Mouse (Mus musculus) naive thymus-derived CD4-positive, alpha-beta T cell, adult 2 months (primary cell): ENCODE measurements around the gene Ptpn1.

ENCODE experiments used
- DNase-seq: peaks from one replicate; pipeline ENCODE4 v3.0.0-alpha.2; 2011; ENCODE audit warnings: low read depth

Gene Ptpn1

DNA sequence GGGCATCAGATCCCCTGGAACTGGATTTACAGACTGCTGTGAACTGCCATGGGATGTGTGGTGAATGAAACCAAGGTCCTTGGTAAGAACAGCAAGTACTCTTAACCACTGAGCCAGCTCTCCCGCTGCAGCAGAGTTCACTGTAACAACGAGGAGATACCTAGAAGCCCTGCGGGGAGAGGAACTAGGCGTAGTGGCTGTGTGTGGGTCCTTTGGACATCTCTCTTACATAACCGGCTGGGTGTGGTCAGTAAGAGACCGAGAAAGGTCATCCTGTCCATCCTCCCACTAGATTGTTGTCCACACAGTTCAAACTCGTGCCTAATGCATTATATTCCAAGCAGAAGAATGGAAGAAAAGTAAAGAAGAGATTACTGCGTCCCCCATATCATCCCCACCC lies 10.0 kb upstream of the Ptpn1 start:
- DNase-seq: no peak

DNA sequence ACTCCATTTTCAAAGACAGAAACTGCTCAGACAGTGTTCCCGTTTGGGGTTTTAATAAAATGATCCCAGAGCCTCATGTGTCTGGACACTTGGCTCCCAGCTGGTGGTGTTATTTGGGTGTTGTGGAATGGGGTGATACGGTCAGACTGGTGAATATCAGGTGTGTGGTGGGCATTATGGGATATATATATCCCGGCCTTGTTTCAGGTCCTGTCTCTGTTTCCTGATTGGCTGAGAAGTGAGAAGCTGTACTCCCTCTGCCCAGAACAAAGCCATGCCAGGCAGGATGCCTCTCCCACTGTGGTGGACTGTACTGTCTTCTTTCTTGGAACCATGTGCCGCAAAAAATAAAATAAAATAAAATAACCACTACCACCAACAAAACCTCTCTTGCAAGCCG lies 7.8 kb upstream of the Ptpn1 start:
- DNase-seq: no peak

DNA sequence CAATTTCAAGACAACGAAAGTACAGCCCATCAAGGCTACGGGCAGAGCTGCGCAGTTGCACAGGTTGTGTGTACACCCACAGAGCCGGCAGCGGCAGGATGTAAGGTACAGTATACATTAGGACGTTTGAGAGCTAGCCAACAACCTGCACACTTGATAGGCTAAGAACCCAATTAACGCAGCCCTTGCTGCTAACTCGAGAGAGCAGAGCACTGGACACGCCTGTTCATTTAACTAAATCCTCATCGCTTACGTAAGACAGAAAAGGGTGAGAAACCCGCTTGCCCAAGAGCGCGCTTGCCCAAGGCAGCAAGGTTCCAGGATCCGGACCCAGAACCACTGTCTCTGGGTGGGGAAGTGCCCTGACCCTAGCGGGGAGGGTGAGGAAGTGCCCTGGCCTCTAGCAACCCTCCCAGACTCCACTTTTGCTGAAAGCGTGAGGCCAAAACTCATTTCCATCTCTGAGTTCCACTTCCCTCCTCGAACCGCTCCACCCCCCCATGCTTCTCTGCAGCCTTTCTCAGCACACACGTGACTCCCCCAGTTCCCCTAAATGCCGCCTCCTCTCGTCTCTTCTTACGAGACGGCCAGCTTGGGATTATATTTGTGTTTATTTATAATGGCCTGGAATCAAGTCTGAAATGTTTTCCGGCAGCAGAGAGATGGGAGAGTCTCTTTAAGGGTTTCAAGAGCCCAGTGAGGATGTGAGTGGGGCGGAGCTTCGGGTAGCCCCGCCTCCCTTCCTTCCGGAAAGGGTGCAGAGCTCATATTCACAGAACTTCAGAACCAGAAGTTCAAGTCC lies 6.9 kb upstream of the Ptpn1 start:
- DNase-seq: peak; percentile 94

DNA sequence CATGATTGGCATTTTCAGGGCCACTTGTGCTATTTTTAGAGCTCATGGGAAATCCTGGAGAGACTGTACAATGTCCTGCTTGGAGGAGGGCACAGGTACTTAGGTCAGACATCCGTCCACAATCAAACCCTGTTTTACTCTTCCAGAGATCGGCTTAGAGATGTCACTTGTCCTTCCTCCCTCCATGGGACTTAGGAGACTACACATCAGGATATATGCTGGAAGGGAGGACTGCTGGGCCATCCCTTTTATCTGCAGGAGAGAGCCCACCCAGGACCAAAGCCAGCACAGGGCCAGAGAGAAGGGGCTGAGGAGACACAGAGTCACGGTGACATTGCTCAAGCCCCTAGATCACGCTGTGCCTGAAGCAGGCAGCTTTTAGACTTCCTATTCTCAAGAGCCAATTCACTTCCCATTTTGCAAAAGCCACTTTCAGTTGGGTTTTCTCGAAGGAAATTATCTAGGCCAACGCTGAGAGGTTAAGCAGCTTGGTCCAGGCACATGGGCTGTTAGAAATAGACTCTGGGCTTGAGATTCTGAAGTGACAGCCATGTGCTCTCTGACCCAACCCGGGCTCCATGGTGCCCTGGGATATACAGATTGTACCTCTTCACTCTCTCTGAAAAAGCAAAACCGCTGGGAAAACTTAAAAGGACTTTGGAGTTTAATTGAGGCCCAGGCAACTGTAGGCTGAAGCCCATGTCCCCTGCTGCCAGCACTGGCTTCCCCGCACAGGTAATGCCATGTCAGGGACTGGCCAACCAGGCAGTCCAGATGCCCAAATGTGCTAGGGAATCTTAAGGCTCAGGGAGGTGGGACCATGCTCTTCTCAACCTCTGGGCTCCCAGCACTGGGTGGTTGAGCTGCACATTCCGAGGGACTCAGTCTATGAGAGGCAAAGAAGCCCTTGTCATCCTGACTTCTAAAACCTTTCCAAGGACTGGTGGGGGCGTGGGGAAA lies 5.7 kb upstream of the Ptpn1 start:
- no peak for DNase-seq

DNA sequence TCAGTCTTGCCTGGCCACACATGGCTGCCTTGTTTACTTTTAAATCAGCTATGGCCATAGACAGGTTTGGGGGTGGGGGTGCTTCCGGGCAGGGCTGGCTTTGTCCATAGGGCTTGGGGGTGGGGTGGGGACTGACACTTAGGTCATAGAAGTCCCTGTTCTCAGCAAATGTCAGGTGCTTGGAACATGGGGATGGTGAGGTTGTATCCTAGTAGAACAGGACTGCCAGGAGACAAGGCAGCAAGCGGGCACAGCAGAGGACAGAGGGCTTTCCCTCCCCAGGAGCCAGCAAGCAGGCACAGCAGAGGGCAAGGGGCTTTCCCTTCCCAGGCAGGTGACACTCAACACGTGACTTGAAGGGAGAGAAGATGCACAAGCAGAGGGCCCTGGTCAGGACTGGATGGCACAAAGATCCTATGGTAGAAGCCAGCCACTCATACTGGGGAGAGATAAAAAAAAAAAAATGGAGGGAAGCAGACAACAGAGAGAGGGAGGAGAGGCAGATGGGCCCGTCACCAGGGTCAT lies 3.8 kb upstream of the Ptpn1 start:
- DNase-seq: no peak

DNA sequence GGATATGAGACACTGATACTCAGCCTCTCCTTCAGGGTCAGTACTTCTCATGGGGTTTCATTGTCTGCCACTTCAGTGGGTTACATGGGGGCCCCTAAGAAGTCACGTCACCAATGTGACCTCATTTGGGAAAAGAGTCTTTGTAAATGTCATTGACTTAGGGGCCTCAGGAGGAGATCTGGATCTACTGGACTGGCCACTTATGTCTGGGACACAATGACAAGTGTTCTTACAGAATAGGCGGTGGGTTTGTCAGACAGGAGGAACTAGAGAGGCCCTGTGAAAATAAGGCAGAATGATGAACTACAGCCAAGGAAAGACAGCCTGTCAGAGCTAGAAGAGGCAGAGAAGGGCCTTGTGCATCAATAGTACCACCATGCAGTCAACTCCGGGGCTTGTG lies 2.9 kb upstream of the Ptpn1 start:
- no peak for DNase-seq

DNA sequence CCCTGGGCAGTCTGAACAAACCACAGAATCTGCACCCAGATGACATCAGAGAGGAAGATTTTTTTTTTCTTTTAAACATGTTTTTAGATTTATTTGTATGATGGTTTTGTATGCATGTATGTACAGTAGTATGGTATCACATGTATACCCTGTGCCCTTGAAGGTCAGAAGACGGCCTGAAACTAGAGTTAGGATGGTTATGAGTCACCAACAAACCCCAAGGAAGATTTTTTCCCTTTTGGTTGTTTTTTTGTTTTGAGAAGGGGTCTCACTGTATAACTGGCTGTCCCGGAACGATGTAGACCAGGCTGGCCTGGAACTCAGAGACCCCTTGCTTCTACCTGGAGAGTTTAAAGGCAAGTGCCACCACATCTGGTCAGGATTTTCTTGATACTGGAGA lies 882 bp upstream of the Ptpn1 start:
- DNase-seq: no peak

DNA sequence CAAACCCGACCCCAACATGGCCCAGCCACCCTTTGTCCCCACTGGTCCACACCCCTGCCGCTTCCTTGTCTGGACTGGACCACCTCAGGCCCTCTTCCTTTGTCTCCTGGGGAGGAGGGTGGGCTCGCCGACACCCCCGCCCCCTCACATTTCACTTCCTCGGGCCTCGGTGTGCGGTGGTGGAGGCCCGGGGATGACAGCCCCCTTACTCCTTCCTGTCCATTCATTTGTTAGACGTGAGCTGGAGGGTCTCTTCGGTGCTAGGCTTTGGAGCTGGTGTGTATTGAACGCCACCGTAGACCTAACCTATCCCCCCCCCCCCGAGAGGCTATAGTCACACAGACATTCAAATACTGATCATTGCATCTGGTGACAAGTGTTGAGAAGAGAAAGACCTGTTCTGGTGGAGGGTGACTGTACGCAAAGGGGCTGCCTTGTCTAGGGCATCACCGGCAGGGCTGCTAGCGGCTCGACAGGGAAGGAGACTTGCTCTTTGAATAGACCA lies 922 bp downstream of the Ptpn1 start:
- peak; percentile 52 for DNase-seq

DNA sequence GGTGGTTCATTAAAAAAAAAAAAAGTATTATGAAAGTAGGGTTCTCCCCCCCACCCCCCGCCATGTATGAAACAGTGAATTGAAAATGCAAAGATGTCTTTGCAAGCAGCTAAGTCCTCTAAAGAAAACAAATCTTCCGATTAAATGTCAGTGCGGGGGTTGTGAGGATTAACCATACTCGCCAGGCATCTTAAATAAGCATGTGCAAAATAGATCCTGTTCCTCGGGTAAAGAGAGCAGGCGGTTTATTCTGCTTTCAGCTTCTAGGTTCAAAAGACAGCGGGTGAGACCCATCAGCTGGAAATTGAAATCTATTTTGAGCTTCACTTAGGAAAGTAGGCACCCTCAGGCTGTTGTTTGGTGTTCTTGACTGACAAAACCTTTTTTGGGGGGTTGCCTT lies 1.5 kb downstream of the Ptpn1 start:
- no peak for DNase-seq

DNA sequence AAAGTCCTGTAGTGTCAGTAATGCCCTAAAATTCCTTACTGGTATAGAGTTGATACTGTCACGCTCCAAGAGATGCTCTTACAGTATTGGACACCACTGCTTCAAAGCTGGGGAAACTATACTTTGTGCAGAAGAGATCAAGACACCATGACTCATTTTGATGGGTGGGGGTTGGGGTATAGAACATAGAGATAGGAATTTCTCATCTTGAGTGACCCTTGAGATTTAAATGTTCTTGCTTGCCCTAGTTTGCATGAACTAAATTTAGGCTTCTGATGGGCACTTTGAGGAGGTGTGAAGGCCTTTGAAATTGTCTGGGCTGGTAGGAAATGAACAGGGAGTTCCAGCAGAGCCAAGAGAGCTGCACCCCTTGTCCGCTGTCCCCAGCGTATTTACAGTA lies 4.1 kb downstream of the Ptpn1 start:
- DNase-seq: no peak

DNA sequence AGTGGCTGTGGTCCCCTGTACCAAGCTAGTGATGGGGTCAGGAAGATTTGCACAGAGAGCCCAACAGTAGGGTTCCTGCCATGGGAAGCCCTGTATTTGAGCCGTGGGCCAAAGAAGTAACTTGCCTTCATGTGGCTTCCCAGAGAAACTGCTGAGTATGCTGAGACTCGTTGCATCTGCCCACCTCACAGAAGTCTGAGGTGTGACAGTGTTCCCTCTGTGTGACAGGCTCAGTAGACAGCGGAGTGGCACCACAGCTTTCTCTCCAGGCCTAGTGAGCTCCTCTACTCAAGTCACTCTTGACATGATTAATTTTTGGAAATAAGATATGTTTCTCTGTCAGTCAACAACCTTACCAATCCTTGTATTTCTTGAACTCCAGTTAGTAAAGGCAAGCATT lies 6.9 kb downstream of the Ptpn1 start:
- peak; percentile 54 for DNase-seq

DNA sequence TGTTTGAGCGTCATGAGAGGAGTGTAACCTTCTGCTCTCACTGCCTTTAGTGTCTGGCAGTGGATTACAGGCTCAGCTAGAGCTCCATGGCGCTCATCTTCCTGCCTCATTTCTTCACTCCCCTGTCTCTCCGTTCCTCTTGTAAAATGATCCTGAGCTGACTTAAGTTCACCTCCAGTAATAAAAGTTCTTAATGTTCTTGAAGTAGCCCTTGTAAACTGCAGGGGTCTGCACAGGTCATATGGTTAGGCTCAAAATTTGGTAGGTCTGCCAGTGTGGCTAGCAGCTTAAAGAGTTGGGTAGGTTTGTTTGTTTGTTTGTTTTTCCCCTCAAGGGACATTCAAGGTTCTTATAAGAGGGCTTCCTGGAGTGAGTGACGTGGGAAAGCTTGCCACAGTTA lies 7.3 kb downstream of the Ptpn1 start:
- DNase-seq: no peak

DNA sequence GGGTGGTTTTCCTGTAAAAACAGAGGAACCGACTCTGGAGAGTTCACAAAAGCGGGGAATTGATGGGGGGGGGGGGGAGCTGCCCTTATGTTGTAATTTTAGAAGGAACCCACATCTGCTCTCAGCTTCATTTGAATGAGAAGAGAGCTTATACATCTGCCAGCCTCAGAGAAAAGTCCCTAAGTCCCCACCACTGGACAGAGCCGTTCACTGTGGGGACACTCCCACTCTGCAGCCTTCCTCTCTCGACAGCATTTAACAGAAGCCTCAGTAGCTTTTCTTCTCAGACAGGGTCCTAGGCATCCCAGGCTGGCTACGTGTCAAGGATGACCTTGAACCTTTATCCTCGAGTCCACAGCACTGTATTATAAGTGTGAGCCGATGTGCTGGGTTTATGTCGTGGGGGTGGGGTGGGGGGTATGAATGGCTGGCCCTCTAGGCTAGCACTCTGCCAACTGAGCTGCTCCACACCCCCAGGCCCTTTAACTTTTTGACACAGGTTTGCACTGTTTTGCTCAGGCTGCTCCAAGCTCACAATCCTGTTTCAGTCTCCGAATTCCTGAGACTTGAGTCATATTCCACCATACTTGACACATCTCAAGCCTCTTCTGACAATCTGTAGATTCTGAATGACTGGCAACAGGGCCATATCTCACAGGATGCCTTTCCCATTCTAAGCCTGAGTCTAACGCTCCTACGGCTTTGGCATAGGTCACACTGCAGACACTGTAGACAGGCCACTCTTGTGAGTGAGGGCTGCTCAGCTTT lies 8.0 kb downstream of the Ptpn1 start:
- DNase-seq: no peak

DNA sequence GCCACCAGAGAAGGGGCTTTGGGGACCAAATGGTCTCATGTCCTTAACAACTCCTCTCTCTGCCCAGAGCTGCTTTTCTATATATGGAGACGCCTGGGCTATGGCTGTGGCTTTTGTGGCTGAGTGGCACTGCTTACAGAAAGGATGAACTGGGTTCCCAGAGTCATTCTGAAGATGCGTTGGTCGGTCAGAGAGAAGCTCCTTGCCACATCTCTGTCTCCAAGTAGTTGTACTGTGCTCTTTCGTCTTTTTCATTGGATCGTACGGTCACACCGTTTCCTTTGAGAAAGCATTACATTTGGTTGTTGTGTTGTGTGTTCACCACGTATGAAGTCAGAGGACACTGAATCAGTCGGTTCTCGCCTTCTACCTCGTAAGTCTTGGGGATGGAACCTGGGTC lies 8.8 kb downstream of the Ptpn1 start:
- peak; percentile 50 for DNase-seq

DNA sequence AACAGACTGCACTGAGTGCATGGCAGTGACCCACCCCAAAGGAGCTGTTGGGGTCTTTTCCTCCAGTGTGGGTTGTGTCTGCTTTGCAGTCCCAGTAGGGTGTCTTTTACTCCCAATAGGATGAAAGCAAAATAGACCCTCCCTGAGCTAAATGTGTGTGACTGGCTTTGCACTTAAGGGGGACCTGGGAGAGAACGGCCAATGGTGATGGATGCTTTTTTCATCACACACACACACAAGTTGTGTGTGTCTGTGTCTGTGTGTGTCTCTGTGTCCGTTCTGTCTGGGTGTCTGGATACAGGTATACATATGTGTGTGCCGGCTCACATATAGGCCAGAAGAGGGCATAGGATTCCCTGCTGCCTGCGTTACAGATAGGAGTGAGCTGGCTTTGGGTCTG lies 9.5 kb downstream of the Ptpn1 start:
- no peak for DNase-seq

DNA sequence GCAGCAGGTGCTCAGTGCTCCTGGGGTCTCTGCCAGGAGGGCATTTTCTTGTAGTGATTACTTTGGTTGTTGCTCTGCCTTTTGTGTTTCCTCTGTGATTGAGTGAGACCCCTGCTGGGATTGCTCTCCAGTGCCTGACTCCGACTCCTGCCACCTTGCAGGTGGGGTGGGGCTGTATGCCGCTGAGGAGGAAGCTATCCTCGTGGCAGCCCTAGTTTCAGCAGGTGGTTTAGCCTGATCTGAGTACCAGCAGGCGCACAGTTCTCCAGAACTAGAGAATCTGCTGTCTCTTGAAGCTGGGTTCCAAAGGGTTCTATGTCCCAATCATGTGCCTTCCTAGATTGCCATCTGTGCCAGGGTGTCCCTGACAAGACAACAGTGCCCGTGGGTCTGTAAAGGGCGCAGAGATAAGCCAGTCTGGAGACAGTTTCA lies 9.9 kb downstream of the Ptpn1 start:
- peak; percentile 52 for DNase-seq

DNA sequence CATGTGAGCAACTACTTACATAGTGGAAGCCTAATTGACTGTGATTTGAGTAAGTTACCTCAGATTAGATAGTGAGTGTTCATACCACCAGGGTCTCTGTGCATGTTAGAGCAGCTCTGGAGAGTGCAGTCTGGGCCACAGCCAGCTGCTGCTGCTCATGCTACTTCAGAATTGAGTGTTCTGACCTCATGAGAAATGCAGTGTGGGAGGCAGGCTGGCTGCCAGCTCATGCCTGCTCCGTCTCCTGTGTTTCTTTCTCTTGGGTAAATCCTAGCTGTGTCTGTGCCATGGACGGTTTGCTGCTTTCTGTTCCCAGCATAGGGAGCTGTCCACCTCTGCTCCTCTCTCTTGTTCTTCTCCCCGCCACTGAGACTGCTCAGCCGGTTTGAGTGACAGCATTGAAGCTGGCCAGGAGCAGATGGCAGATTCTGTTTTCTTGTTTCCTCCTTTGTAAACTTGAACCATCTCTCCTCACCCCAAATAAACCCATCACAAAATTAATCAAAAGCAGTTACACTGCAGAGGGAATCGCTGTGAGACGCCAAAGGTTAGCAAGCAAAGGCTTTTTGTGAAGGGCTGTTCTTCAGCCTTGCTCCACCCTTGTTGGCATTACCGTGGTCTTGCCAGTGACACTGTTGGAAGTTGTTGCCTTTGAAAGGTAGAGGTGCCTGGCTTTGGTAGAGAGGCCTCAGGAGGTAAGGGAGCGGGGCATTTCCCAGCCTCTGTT lies 10.5 kb downstream of the Ptpn1 start:
- DNase-seq: peak; percentile 57

DNA sequence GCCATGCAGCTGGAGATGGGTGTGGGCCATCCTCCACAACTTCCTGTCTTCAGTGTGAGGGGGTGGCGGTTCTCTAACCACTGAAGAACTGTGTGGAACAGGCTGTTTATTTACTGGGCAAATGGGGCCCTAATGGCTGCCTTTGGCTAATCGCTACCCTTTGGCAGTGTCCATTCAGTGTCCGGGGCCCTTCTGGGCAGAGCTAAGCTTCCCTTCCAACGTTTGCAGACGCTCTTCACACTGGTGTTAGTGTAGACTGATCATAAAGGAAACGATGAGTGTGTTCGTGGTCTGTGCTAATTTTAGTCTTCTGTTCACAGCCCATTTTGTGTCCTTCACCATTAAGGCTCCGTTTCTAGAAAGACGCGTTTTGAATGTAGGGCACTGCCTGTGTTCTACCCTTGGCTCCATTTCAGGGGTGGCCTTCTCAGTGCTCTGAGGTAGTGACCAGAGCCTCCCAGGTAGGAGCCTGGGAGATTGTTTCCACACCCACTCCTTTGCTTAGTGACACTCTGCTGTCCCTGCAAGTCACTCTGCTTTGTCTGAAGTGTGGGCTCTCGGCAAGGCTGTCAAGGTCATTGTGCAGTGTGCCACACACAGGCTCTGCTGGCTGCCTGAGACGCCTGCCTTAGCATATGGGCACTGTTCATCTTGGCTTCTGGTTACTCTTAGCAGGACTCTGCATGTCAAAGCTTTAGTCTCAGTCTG lies 11.2 kb downstream of the Ptpn1 start:
- DNase-seq: peak; percentile 84

DNA sequence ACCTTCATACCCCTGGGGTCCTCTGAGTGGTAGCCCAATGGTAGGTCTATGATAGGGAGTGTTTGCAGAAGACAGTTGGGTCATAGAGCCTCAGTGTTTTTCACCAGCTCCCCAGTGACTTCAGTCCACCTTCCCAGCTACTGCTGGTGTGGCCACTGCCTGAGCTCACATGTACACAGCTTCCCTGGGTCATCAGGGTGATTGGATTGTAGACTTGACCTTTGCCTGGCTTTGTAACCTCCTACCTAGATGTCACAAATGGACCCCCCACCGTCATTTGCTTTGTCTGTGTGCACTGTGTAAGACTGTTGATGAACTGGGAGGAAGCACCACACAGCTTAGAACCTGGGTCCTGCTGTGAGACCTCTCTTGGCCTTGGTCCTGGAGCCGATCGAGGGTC lies 12.3 kb downstream of the Ptpn1 start:
- no peak for DNase-seq

DNA sequence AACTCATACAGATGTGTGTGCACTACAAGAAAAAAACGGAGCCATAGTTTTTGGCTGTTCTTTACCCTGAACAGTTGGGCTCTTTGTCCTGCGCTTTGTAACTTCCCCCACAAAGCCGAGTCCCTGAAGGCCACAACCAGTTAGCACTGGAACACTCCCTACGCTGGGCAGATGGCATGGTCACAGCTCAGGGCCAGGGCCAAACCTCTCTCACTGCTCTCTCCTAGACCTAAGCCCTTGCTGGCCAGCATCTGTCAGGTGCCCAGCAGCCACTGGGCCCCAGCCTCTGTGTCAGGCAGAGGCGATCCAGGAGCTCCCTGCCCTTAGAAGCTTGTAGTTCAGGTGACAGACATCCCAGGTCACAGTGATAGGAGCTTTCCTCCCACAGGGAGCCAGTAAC lies 13.6 kb downstream of the Ptpn1 start:
- DNase-seq: no peak

DNA sequence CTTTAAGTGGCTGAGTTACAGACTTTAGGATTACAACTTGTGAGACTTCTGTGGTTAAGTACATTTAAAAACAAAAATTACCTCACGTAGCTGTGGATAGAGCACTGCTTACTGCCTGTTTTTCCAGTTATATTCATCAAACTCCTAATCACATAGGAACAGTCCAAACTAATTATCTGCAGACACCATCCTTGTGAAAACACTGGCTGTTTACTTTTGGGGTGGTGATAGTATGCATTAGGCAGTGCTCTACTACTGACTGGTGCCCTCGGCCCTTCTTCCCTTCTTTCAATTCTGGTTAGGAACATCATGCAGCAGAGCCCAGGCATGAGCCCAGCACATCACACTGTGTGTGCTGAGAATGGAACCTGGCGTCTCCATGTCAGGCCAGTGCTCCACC lies 15.4 kb downstream of the Ptpn1 start:
- no peak for DNase-seq
